Comparison of ENCODE assay signal across 24 mouse cellular contexts in the genomic region with DNA sequence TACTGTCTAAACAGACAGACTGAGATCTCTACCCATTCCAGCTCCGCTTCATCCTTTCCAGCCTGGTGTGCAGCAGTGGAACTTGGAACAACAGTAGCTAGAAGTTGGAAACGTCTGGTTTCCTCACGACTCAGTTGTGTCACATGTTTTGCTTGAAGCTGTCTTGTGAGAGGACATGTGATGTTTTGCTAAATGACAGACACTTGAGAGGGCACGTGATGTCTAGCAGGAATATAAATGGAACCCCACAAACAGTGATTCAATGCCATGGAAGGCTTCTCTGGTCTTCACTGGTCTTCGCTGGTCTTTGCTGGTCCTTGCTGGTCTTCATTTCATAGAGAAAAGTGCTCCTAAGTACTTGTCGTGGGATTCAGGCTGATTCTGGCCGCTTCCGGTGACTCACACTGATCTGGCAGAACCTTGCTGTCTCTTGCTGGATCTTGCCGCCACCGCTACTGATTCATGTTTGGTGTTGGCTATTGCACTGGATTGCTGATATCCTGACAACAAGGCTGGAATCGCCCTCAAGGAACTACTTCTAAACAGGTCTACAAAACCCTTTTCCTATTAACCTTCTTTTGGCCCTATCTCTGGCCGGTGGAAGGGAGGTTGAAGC. TPM values are rescaled to one million over a fixed set of nuclear protein-coding genes. Genes with fewer than 3 reads are reported as not detected.
DNase-seq lines count a peak whose midpoint lies in the region; ATAC-seq lines count a peak whose summit lies in the region.
"Had no signal": no experiment of that assay in that cellular context is flagged by ENCODE, and none has a peak within 500 bp of the region (broad histone marks: within the 10 kb centered on the region; RNA-seq: fewer than 3 reads in every experiment).

No protein-coding gene starts in this region.

- no peaks in the 10 kb centered on the region for H3K27me3 ChIP-seq in midbrain, embryonic 16.5 days (ENCODE audit: control insufficient read depth, insufficient read depth, low read depth, low read length)
- H3K27me3 ChIP-seq: heart, embryonic 15.5 days; limb, embryonic 13.5 days; liver, embryonic 12.5 days had no signal

- H3K9ac ChIP-seq in midbrain, embryonic 16.5 days (ENCODE audit: low read depth, low read length) = no peak overlapping the region
- H3K9ac ChIP-seq: heart, embryonic 15.5 days; hindbrain, embryonic 14.5 days; limb, embryonic 13.5 days; liver, embryonic 12.5 days had no signal

- WGBS in midbrain, embryonic 16.5 days = 92% methylated on average over 12 of the region's 12 CpGs

- H3K27ac ChIP-seq in midbrain, embryonic 16.5 days (ENCODE audit: low read length) = no peak overlapping the region
- H3K27ac ChIP-seq: gastrocnemius, adult 2 months; heart, embryonic 15.5 days; hindbrain, embryonic 14.5 days; layer of hippocampus, adult 2 months; limb, embryonic 13.5 days; liver, embryonic 12.5 days had no signal

- H3K36me3 ChIP-seq in midbrain, embryonic 16.5 days (ENCODE audit: control insufficient read depth, insufficient read depth, low read length) = no peaks in the 10 kb centered on the region
- H3K36me3 ChIP-seq: heart, embryonic 15.5 days; limb, embryonic 13.5 days; liver, embryonic 12.5 days had no signal

- H3K4me2 ChIP-seq in midbrain, embryonic 16.5 days (ENCODE audit: low read length) = no peak overlapping the region
- H3K4me2 ChIP-seq: heart, embryonic 15.5 days; hindbrain, embryonic 14.5 days; limb, embryonic 13.5 days; liver, embryonic 12.5 days; midbrain, embryonic 11.5 days had no signal

- DNase-seq in urinary bladder, postnatal 14 days (ENCODE audit: low spot score) = peak; percentile 58
- no peak for DNase-seq in urinary bladder, postnatal 10 days (ENCODE audit: low spot score)
- peak; percentile 69 for DNase-seq in NIH3T3 (ENCODE audit: low read depth)
- peak; percentile 56 for DNase-seq in adrenal gland, postnatal 25 days
- no peak for DNase-seq in ovary, postnatal 36 days (ENCODE audit: low spot score)
- DNase-seq in yolk sac, embryonic 10.5 days (ENCODE audit: low spot score) = no peak
- DNase-seq: cerebellum, adult 2 months; gastrocnemius, adult 2 months; heart, postnatal 4 days; kidney, adult 9 months; kidney, postnatal 25 days; layer of hippocampus, postnatal 36 days; lung, adult 18-20 months; lung, postnatal 10 days; right cerebral cortex, postnatal 14 days; thymus, postnatal 14 days had no signal

- no peak overlapping the region for H3K4me3 ChIP-seq in midbrain, embryonic 16.5 days (ENCODE audit: low read depth, low read length)
- H3K4me3 ChIP-seq: gastrocnemius, adult 2 months; heart, embryonic 15.5 days; layer of hippocampus, adult 2 months; limb, embryonic 13.5 days; liver, embryonic 12.5 days had no signal

- H3K4me1 ChIP-seq in midbrain, embryonic 16.5 days (ENCODE audit: control insufficient read depth, insufficient read depth, low read length) = no peaks in the 10 kb centered on the region
- H3K4me1 ChIP-seq: heart, embryonic 15.5 days; limb, embryonic 13.5 days; liver, embryonic 12.5 days had no signal

- no peaks in the 10 kb centered on the region for H3K9me3 ChIP-seq in midbrain, embryonic 16.5 days (replicated peaks; ENCODE audit: control insufficient read depth, low read length, poor library complexity, severe bottlenecking)
- H3K9me3 ChIP-seq: heart, embryonic 15.5 days; limb, embryonic 13.5 days; liver, embryonic 12.5 days had no signal

- no peak for ATAC-seq in midbrain, embryonic 16.5 days
- ATAC-seq: forebrain, embryonic 14.5 days; liver, embryonic 12.5 days had no signal

RNA-seq across cellular contexts. Expression of gene Trim33, which starts 16.2 kb away (rescaled TPM):
- total RNA-seq in adrenal gland, postnatal 25 days (2021) = 54.5 and 55.0 TPM in 2 replicates
- polyA plus RNA-seq in midbrain, embryonic 16.5 days (2015; fragmentation: Nextera tagmentation; extraction: Ambion mirVana) = 32.0 and 32.4 TPM in 2 replicates

Comparison
In these comparisons a context has a peak if more than half of its experiments do, and no peak if none do; other contexts are left out.
1. DNase-seq: peak in urinary bladder, postnatal 14 days (single experiment), NIH3T3 (single experiment) and adrenal gland, postnatal 25 days (single experiment); none in urinary bladder, postnatal 10 days (single experiment), ovary, postnatal 36 days (single experiment) and yolk sac, embryonic 10.5 days (single experiment).